Mouse (Mus musculus): ENCODE results near the gene Ppwd1. TPM values are rescaled to one million over a fixed set of nuclear protein-coding genes. Genes with fewer than 3 reads are reported as not detected.
"Not testable (repeated sequence)": the region's sequence is repeated elsewhere in the genome, so short reads cannot be mapped to it uniquely, and the experiment has no call there.

Ppwd1 gene
- 10.6 and 11.0 TPM in 2 replicates for polyA plus RNA-seq (2016; fragmentation: Nextera tagmentation; extraction: Ambion mirVana)

DNA sequence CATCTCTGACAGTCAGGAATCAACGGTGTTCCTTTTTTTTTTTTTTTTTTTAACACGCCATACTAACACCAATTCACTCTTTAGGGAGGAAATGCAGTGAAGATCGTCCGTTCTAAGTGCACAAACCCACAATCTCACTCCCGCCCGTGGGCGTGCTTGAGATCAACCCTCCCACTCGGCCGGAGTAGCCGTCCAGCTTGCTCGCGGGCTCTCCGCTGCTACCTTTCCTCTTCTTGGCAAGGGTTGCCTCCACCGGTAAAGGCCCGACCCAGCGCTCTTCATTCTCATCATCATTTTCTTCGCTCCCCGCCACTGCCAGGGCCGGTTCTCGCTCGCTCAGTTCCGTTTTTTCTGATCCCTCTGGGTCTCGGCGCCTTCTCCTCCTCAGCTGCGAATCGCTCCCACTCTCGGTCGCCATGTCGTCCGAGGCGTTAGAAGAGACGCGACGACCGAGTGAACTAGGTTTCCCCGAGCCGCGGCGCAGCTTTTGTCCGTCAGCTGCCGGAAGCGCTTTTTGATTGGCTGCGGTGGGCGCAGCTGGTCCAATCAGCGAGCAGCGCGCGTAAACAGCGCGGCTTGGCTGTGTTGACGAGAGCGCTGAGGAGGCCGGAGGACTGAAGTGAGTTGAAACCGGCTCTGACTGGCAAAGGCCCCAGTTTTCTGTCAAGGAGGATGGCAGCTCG, at the start of gene Ppwd1, which contains the start of gene Cenpk:
Gene Ppwd1, minus strand, starts transcription at position 460 of the 683 bp plus-strand sequence.
Gene Cenpk, plus strand, starts transcription at position 228 of the 683 bp plus-strand sequence.
- H3K4me3 ChIP-seq, result peak within 1 kb of the TSS; percentile 75
- H3K4me2 ChIP-seq, result peak within 1 kb of the TSS; percentile 80
- no peaks in the 10 kb centered on the region for H3K9me3 ChIP-seq (replicated peaks)
- H3K27me3 ChIP-seq (replicated peaks), result no peaks in the 10 kb centered on the region
- H3K9ac ChIP-seq, result peak within 1 kb of the TSS; percentile 85
- peak within 1 kb of the TSS; percentile 96 for H3K27ac ChIP-seq (ENCODE audit: poor library complexity, severe bottlenecking)
- peaks cover 8% of the 10 kb centered on the region; the same call in 1 of the 2 replicates for H3K4me1 ChIP-seq (replicated peaks)
- under 1% methylated on average over 55 of the region's 55 CpGs for WGBS
- peak; percentile 100 for ATAC-seq (ENCODE audit: insufficient number of reproducible peaks, low FRiP score)
- peaks cover 4% of the 10 kb centered on the region for H3K36me3 ChIP-seq

DNA sequence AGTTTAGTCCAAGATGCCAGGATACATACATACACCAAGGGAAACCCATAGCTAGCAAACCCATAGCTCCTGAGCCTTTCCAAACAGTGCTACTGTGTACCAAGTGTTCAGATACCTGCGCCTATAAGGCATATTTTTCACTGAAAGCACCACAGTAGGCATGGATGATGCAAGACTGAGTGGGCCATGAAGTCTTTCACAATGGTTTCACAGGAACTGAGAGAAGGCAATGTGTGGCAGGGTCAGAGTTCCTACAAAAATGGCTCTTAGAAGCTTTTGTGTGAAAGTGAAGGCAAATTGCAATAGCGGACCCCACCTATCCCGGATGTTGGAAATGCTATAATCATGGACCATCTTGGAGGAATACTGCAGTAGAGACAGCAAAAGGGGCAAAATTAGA, 30.4 kb upstream of the Ppwd1 start:
- no peak for ATAC-seq (ENCODE audit: insufficient number of reproducible peaks, low FRiP score)
- Histone ChIP-seq H3K36me3 (no peaks in the 10 kb centered on the region), H3K27me3 (replicated peaks) (no peaks in the 10 kb centered on the region), H3K4me3 (no peak overlapping the region), H3K9me3 (replicated peaks) (peaks cover 3% of the 10 kb centered on the region; the same call in 1 of the 2 replicates), H3K4me1 (replicated peaks) (no peaks in the 10 kb centered on the region), H3K4me2 (no peak overlapping the region), H3K27ac (ENCODE audit: poor library complexity, severe bottlenecking) (no peak overlapping the region), H3K9ac (no peak overlapping the region)
- 91% methylated on average over 3 of the region's 3 CpGs for WGBS

DNA sequence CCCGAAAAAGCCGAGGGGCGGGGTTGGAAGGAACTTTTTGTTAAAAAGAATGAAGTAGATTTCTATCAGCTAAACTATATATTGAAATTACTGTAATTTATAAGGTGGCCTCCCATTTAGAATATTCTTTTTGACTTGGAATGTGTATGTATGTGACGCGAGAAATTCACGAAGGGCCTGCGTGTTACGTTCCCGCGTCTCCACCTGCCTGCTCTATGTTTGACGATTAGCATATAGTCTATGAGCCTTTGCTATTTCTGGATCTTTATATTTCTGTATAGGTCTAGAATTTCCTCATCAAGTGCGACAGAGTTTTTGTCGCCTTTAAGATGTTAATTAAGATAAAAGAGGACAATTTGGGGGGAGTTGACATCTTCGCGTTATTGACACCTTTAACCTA, 538 bp upstream of the Ppwd1 start:
- Histone ChIP-seq H3K27ac (ENCODE audit: poor library complexity, severe bottlenecking) (peak overlapping the region; percentile 63; the same call in 1 of the 2 replicates), H3K4me2 (peak overlapping the region; percentile 72), H3K27me3 (replicated peaks) (no peaks in the 10 kb centered on the region), H3K4me1 (replicated peaks) (peaks cover 8% of the 10 kb centered on the region; the same call in 1 of the 2 replicates), H3K9ac (peak overlapping the region; percentile 85), H3K9me3 (replicated peaks) (no peaks in the 10 kb centered on the region), H3K36me3 (peaks cover 4% of the 10 kb centered on the region), H3K4me3 (peak overlapping the region; percentile 75)
- ATAC-seq (ENCODE audit: insufficient number of reproducible peaks, low FRiP score), result no peak
- WGBS, result 8% methylated on average over 15 of the region's 15 CpGs

DNA sequence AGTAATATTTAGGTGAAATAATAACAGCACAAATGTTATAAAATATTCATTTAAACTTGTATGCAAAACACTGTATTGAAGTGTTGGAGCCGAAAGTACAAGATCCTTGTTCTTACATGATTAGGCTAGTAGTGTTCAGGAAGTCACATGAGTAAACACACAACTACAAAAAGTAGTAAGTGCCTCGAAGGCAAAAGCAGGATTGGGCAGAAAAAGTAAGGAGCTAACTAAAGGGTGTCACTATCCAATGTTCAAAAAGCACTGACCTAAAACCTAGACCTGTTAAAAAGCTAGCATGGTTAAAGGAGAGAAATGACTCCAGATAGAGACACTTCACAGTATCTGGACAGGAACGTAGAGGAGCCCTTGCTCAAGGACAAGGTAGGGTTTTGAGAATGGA, 1.2 kb downstream of the Ppwd1 start:
- H3K9ac ChIP-seq, result peak overlapping the region; percentile 84
- no peaks in the 10 kb centered on the region for H3K27me3 ChIP-seq (replicated peaks)
- H3K9me3 ChIP-seq (replicated peaks), result no peaks in the 10 kb centered on the region
- no peak overlapping the region for H3K27ac ChIP-seq (ENCODE audit: poor library complexity, severe bottlenecking)
- 49% methylated on average over 3 of the region's 3 CpGs for WGBS
- H3K4me1 ChIP-seq (replicated peaks), result peaks cover 8% of the 10 kb centered on the region; the same call in 1 of the 2 replicates
- peak overlapping the region; percentile 80 for H3K4me2 ChIP-seq
- peak overlapping the region; percentile 75 for H3K4me3 ChIP-seq
- no peak for ATAC-seq (ENCODE audit: insufficient number of reproducible peaks, low FRiP score)
- H3K36me3 ChIP-seq, result peaks cover 7% of the 10 kb centered on the region

DNA sequence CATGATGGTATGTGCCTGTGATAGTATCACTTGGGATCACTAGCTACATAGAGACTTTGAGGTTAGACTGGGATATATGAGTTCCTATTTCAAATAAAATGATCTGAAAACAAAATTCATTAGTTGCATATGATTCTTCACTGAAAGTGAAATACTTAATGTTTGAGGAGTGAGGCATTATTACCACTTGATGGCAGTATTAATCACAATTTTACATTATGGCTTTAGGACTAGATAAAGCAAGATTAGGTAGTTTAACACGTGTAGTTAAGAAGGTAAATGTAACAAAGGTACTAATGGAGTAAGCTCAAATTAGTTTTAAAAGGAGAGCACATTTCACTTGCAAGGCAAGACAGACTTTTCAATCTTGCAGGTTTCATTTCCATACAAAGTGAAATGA, 24.3 kb downstream of the Ppwd1 start:
- no peaks in the 10 kb centered on the region for H3K9me3 ChIP-seq (replicated peaks)
- H3K4me1 ChIP-seq (replicated peaks), result no peaks in the 10 kb centered on the region
- ATAC-seq (ENCODE audit: insufficient number of reproducible peaks, low FRiP score), result no peak
- WGBS, result 60% methylated on average over 1 of the region's 1 CpGs
- H3K4me3 ChIP-seq, result no peak overlapping the region
- H3K27ac ChIP-seq (ENCODE audit: poor library complexity, severe bottlenecking), result no peak overlapping the region
- H3K9ac ChIP-seq, result no peak overlapping the region
- peaks cover 24% of the 10 kb centered on the region for H3K36me3 ChIP-seq
- H3K27me3 ChIP-seq (replicated peaks), result no peaks in the 10 kb centered on the region
- no peak overlapping the region for H3K4me2 ChIP-seq

DNA sequence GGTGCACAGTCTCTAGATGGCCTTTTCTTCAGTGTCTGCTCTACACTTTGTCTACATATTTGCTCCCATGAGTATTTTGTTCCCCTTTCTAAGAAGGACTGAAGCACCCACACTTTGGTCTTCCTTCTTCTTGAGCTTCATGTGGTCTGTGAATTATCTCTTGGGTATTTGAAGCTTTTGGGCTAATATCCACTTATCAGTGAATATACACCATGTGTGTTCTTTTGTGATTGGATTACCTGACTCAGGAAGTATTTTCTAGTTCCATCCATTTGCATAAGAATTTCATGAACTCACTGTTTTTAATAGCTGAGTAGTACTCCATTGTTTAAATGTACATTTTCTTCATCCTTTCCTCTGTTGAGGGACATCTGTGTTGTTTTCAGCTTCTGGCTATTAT, 32.8 kb downstream of the Ppwd1 start:
- H3K9ac ChIP-seq; H3K4me2 ChIP-seq; H3K27me3 ChIP-seq (replicated peaks); H3K4me1 ChIP-seq (replicated peaks); ATAC-seq (ENCODE audit: insufficient number of reproducible peaks, low FRiP score); H3K27ac ChIP-seq (ENCODE audit: poor library complexity, severe bottlenecking); H3K4me3 ChIP-seq; H3K9me3 ChIP-seq (replicated peaks): not testable (repeated sequence)
- H3K36me3 ChIP-seq, result peaks cover 41% of the 10 kb centered on the region

DNA sequence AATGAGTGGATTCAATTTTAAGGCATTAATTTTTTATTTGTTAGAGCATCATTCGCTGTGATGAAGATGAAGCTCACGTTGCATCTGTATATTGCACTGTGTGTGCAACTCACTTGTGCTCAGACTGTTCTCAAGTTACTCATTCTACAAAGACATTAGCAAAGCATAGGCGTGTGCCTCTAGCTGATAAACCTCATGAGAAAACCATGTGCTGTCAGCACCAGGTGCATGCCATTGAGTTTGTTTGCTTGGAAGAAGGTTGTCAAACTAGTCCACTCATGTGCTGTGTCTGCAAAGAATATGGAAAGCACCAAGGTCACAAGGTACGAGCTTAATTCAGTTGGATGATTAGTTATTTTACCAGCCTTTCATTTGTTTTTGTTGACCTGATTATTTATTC, 41.3 kb downstream of the Ppwd1 start:
- Histone ChIP-seq H3K4me2 (no peak overlapping the region), H3K4me3 (no peak overlapping the region), H3K27ac (ENCODE audit: poor library complexity, severe bottlenecking) (no peak overlapping the region), H3K4me1 (replicated peaks) (no peaks in the 10 kb centered on the region), H3K36me3 (peaks cover 41% of the 10 kb centered on the region), H3K9ac (no peak overlapping the region), H3K9me3 (replicated peaks) (no peaks in the 10 kb centered on the region), H3K27me3 (replicated peaks) (no peaks in the 10 kb centered on the region)
- 66% methylated on average over 4 of the region's 4 CpGs for WGBS
- ATAC-seq (ENCODE audit: insufficient number of reproducible peaks, low FRiP score), result no peak

DNA sequence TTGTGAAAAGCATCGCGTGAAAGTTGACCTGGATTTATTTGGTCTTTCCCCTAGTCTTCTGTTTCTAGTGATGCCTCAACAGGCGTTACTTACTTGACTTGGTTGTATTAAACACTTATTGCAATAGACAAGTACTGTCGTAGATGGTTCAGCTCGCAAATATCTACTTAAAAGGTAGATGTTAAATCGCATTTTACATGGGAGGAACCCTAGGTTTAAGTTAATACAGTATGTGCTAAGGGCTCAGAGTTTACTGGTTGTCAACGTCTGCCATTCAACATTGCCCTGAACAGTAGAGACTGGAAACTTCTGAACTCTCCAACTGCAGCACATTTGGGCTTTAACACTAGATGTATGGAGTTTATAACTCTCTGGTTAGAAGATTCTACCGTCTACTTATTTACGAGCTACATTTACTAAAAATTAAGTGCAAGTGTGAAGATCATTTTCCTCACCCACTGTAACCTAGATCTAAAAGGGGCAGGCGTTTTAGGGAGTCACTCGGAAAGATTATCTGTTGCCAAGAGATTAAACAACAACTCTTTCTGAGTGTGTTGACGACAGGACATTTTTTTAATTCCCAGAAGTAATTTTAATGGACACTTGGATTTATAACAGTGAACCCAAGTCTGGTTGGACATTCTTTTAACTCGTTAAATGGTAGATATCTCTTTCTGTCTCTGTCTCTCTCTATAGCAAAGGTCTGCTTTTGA, 49.3 kb downstream of the Ppwd1 start:
- peak overlapping the region; percentile 79 for H3K27ac ChIP-seq (ENCODE audit: poor library complexity, severe bottlenecking)
- peak overlapping the region; percentile 67 for H3K4me2 ChIP-seq
- H3K9me3 ChIP-seq (replicated peaks), result no peaks in the 10 kb centered on the region
- peaks cover 5% of the 10 kb centered on the region for H3K4me1 ChIP-seq (replicated peaks)
- H3K36me3 ChIP-seq, result peaks cover 16% of the 10 kb centered on the region; the same call in 1 of the 2 replicates
- ATAC-seq (ENCODE audit: insufficient number of reproducible peaks, low FRiP score), result peak; percentile 1; the same call in 1 of the 2 replicates
- H3K9ac ChIP-seq, result peak overlapping the region; percentile 91
- no peaks in the 10 kb centered on the region for H3K27me3 ChIP-seq (replicated peaks)
- H3K4me3 ChIP-seq, result peak overlapping the region; percentile 72
- WGBS, result 13% methylated on average over 13 of the region's 13 CpGs

DNA sequence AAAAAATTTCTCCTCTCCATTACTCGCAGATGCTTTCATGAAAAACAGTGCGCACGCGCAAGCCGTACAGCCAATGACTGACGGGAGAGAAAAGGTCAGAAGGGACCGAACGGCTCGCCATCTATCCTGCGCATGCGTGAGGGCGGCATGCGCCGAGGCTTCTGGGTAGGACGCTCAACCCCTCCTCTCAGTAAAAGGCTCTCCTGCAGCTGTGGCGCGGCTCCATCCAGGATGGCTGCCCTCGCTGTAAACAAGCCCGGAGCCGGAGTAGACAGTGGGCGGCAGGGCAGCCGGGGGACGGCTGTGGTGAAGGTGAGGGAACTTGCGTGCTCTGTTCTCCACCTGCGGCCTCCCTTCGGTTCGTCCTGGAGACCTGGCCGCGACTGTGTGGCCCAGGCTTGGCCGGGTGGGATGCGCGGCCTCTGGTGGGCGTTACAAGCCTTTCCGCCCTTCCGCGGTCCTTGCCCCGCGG, 50.0 kb downstream of the Ppwd1 start, which contains the start of gene Trim23:
Gene Trim23, plus strand, starts transcription at position 148 of the 472 bp plus-strand sequence.
- H3K4me3 ChIP-seq, result peak within 1 kb of the TSS; percentile 72
- peak within 1 kb of the TSS; percentile 91 for H3K9ac ChIP-seq
- under 1% methylated on average over 38 of the region's 38 CpGs for WGBS
- peak within 1 kb of the TSS; percentile 82 for H3K27ac ChIP-seq (ENCODE audit: poor library complexity, severe bottlenecking)
- H3K4me2 ChIP-seq, result peak within 1 kb of the TSS; percentile 71
- peaks cover 15% of the 10 kb centered on the region; the same call in 1 of the 2 replicates for H3K36me3 ChIP-seq
- no peaks in the 10 kb centered on the region for H3K9me3 ChIP-seq (replicated peaks)
- no peaks in the 10 kb centered on the region for H3K27me3 ChIP-seq (replicated peaks)
- peak; percentile 100 for ATAC-seq (ENCODE audit: insufficient number of reproducible peaks, low FRiP score)
- peaks cover 5% of the 10 kb centered on the region for H3K4me1 ChIP-seq (replicated peaks)

DNA sequence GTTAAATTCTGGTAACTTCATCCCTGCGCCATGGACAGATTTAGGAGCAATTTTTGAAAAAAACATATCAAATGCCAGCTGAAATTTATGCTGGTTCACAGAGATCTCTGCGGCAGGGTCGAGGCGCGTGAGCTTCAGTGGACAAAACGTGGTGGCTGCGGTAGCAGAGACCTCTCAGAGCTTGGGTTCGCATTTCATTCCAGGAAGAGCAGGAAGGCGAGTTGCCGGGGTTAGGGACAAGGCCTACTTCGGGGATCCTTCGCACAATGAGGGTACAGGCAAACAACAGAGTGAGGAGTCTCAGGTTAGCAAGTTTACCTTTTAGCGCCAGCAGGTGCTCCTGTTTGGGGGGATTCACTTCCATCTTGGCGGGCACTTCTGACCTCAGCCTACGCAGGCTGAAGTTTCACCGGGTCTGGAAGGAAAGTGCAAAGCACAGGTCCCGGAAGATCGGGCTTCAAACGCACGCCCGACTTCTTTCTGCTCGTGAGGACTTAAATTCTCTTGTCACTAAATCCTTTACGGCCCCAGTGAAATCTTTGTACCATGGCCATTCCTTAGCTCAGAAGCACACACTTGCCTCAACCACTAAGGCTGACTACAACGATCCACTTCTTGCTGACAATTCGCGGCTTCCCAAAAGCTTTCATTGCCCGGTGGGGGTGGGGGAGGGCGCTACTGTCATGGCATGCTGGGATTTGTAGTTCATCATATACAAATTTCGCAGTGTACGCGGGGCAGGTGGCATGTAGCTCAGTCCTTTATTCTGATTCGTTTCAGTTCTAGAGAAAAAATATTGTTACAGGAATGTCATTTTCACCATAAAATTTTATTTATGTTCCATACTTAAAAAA, 50.6 kb downstream of the Ppwd1 start, which contains the start of gene Trappc13:
Gene Trappc13, minus strand, starts transcription at position 674 of the 854 bp plus-strand sequence.
- Histone ChIP-seq H3K9ac (peak within 1 kb of the TSS; percentile 91), H3K27me3 (replicated peaks) (no peaks in the 10 kb centered on the region), H3K36me3 (peaks cover 10% of the 10 kb centered on the region; the same call in 1 of the 2 replicates), H3K27ac (ENCODE audit: poor library complexity, severe bottlenecking) (peak within 1 kb of the TSS; percentile 82), H3K4me2 (peak within 1 kb of the TSS; percentile 71), H3K9me3 (replicated peaks) (no peaks in the 10 kb centered on the region), H3K4me3 (peak within 1 kb of the TSS; percentile 72), H3K4me1 (replicated peaks) (peaks cover 5% of the 10 kb centered on the region)
- peak; percentile 89 for ATAC-seq (ENCODE audit: insufficient number of reproducible peaks, low FRiP score)
- under 1% methylated on average over 32 of the region's 32 CpGs for WGBS
